Mouse (Mus musculus) retina, adult 2 months (tissue): ENCODE results near the gene Vmn2r81.
A peak's percentile ranks its signal among the peaks of the same experiment; 100 is the strongest.
"Not testable (repeated sequence)": the region's sequence is repeated elsewhere in the genome, so short reads cannot be mapped to it uniquely, and the experiment has no call there.

Experiments
- DNase-seq: peaks from one replicate; pipeline ENCODE4 v3.0.0-alpha.2; 2012; ENCODE audit warnings: low read depth, low spot score

The Vmn2r81 gene

GRCm38 (mm10) chr10:79247392-79247791 lies at the start of gene Vmn2r81:
Gene Vmn2r81, plus strand, starts transcription at chr10:79247692.
- DNase-seq = not testable (repeated sequence)

- not testable (repeated sequence) for DNase-seq
These were observed 47.5 kb upstream of the Vmn2r81 start for GRCm38 (mm10) chr10:79199973-79200372.

GRCm38 (mm10) chr10:79220432-79220831 lies 27.1 kb upstream of the Vmn2r81 start:
- DNase-seq = no peak

- DNase-seq = no peak
These were observed 25.9 kb upstream of the Vmn2r81 start for GRCm38 (mm10) chr10:79221606-79222005.

- no peak for DNase-seq
These were observed 25.3 kb upstream of the Vmn2r81 start for GRCm38 (mm10) chr10:79222214-79222613.

GRCm38 (mm10) chr10:79322033-79322736 lies 74.7 kb downstream of the Vmn2r81 start:
- DNase-seq = peak; percentile 0

- no peak for DNase-seq
These were observed 75.2 kb downstream of the Vmn2r81 start for GRCm38 (mm10) chr10:79322737-79323086.
